Mouse (Mus musculus): ENCODE data around the gene Prl8a1. TPM values are rescaled to one million over a fixed set of nuclear protein-coding genes. Genes with fewer than 3 reads are reported as not detected.

Prl8a1 gene
- not detected in 2 replicates for polyA plus RNA-seq (2016; fragmentation: Nextera tagmentation; extraction: Ambion mirVana)

DNA sequence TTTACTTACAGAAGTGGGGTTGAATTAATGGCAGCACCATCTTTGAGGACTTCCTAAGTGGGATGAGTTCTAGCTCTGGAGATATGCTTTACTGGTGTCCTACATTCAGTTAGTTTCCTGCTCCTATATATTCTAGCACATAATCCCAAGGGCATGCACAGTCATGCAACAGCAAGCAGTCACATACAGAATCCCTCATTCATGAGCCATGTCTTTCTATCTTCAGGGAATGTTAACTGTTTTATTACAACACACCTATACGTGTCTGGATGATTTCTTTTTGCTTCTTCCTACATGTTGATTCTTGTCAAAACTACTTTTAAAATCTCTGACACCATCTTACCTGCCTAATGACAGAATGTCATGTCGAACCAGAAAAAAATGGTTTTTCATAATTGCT is at the start of gene Prl8a1:
Prl8a1 (minus strand) TSS at position 101 of the 400 bp plus-strand sequence.
- Histone ChIP-seq H3K36me3 (no peaks in the 10 kb centered on the region), H3K9me3 (no peaks in the 10 kb centered on the region), H3K27ac (replicated peaks) (no peak within 1 kb of the TSS), H3K4me1 (no peaks in the 10 kb centered on the region), H3K9ac (replicated peaks) (no peak within 1 kb of the TSS), H3K4me2 (replicated peaks) (no peak within 1 kb of the TSS), H3K27me3 (no peaks in the 10 kb centered on the region), H3K4me3 (no peak within 1 kb of the TSS)
- ATAC-seq (ENCODE audit: low FRiP score, low read depth), result no peak
- WGBS, result 85% methylated on average over 2 of the region's 2 CpGs

DNA sequence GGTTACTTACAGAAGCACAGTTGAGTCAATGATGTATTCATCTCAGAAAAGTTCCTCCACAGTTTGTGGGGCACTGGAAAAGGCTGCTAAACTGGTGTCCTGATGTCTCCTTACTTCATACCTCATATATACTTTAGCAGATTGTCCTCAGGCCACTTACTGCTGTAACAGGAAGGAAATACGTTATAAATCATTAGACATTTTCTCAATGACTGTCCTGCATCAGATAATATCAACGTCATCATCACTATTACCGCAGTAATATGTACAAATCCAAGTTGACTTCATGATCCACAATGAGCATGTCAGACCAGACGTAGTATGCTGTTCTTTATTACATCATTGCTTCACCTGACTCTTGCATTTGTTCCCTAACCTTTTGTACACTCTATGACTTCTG is 28.5 kb upstream of the Prl8a1 start, which contains the start of gene Prl7b1:
Prl7b1 (minus strand) TSS at position 101 of the 400 bp plus-strand sequence.
- ATAC-seq (ENCODE audit: low FRiP score, low read depth), result no peak
- no peak within 1 kb of the TSS for H3K4me2 ChIP-seq (replicated peaks)
- H3K4me3 ChIP-seq, result no peak within 1 kb of the TSS
- no peak within 1 kb of the TSS for H3K9ac ChIP-seq (replicated peaks)
- no peak within 1 kb of the TSS for H3K27ac ChIP-seq (replicated peaks)
- no peaks in the 10 kb centered on the region for H3K9me3 ChIP-seq
- H3K27me3 ChIP-seq, result no peaks in the 10 kb centered on the region
- 82% methylated on average over 4 of the region's 4 CpGs for WGBS
- H3K36me3 ChIP-seq, result no peaks in the 10 kb centered on the region
- no peaks in the 10 kb centered on the region for H3K4me1 ChIP-seq

DNA sequence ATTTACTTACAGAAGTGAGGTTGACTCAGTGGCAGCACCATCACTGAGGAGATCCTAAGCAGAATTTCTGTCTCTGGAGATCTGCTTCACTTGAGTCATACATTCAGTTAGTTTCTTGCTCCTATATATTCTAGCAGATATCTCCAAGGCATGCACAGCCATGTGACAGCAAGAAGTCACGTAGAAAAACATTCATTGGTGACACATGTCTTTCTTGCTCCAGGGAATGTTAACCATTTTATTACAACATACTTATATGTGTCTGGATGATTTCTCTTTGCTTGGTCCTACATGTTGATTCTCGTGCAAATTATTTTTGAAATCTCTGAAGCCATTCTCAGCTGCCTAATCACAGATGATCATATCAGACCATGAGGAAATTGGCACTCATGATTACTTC is 17.5 kb downstream of the Prl8a1 start, which contains the start of gene Prl8a9:
Prl8a9 (minus strand) TSS at position 101 of the 400 bp plus-strand sequence.
- H3K9ac ChIP-seq (replicated peaks), result no peak within 1 kb of the TSS
- WGBS, result 84% methylated on average over 2 of the region's 2 CpGs
- no peaks in the 10 kb centered on the region for H3K27me3 ChIP-seq
- no peak within 1 kb of the TSS for H3K27ac ChIP-seq (replicated peaks)
- no peaks in the 10 kb centered on the region for H3K36me3 ChIP-seq
- no peak within 1 kb of the TSS for H3K4me2 ChIP-seq (replicated peaks)
- ATAC-seq (ENCODE audit: low FRiP score, low read depth), result no peak
- H3K9me3 ChIP-seq, result no peaks in the 10 kb centered on the region
- no peaks in the 10 kb centered on the region for H3K4me1 ChIP-seq
- H3K4me3 ChIP-seq, result no peak within 1 kb of the TSS

DNA sequence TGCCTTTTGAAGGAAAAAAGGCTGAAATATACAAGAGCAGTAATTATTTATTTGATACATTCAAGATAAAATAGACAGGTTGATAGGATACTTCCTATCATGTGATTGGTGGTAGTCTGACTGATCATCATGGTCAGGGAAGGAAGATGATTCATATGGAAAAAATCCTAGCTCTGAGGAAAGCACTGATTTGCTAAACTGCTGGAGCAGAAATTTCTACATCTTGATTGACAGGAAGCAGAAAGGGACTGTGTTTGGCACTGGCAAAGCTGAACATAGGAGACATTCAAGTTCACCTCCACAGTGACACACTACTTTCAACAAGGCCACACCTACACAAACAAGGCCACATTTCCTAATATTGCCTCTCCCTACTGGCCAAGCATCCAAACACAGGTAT is 28.6 kb downstream of the Prl8a1 start:
- Histone ChIP-seq H3K9me3 (no peaks in the 10 kb centered on the region), H3K4me1 (no peaks in the 10 kb centered on the region), H3K27ac (replicated peaks) (no peak overlapping the region), H3K9ac (replicated peaks) (no peak overlapping the region), H3K4me2 (replicated peaks) (no peak overlapping the region), H3K27me3 (no peaks in the 10 kb centered on the region), H3K36me3 (no peaks in the 10 kb centered on the region), H3K4me3 (no peak overlapping the region)
- ATAC-seq (ENCODE audit: low FRiP score, low read depth), result no peak

Other genes with a start within 250 kb of the Prl8a1 start
- gene Prl8a2, start 236.5 kb downstream of the Prl8a1 start, polyA plus RNA-seq (2016; fragmentation: Nextera tagmentation; extraction: Ambion mirVana), result not detected in 2 replicates
- gene Prl2b1, start 191.3 kb downstream of the Prl8a1 start, polyA plus RNA-seq (2016; fragmentation: Nextera tagmentation; extraction: Ambion mirVana), result not detected in 2 replicates
- not detected in 2 replicates for gene Prl8a6, start 143.5 kb downstream of the Prl8a1 start, polyA plus RNA-seq (2016; fragmentation: Nextera tagmentation; extraction: Ambion mirVana)
- not detected in 2 replicates for gene Prl8a8, start 69.0 kb downstream of the Prl8a1 start, polyA plus RNA-seq (2016; fragmentation: Nextera tagmentation; extraction: Ambion mirVana)
- gene Prl8a9, start 17.6 kb downstream of the Prl8a1 start, polyA plus RNA-seq (2016; fragmentation: Nextera tagmentation; extraction: Ambion mirVana), result not detected in 2 replicates
- gene Prl7b1, start 28.4 kb upstream of the Prl8a1 start, polyA plus RNA-seq (2016; fragmentation: Nextera tagmentation; extraction: Ambion mirVana), result not detected in 2 replicates
- not detected in 2 replicates for gene Prl7a1, start 60.3 kb upstream of the Prl8a1 start, polyA plus RNA-seq (2016; fragmentation: Nextera tagmentation; extraction: Ambion mirVana)
- gene Prl7a2, start 85.9 kb upstream of the Prl8a1 start, polyA plus RNA-seq (2016; fragmentation: Nextera tagmentation; extraction: Ambion mirVana), result not detected in 2 replicates
- gene Prl7d1, start 134.6 kb upstream of the Prl8a1 start, polyA plus RNA-seq (2016; fragmentation: Nextera tagmentation; extraction: Ambion mirVana), result not detected in 2 replicates
- gene Prl7c1, start 198.6 kb upstream of the Prl8a1 start, polyA plus RNA-seq (2016; fragmentation: Nextera tagmentation; extraction: Ambion mirVana), result not detected in 2 replicates
- gene Prl2a1, start 219.5 kb upstream of the Prl8a1 start, polyA plus RNA-seq (2016; fragmentation: Nextera tagmentation; extraction: Ambion mirVana), result not detected in 2 replicates